Mouse (Mus musculus) myocyte (in vitro differentiated cells): ENCODE measurements around the gene Scrn3. TPM values are rescaled to one million over a fixed set of nuclear protein-coding genes. Genes with fewer than 3 reads are reported as not detected.

Experiments
- H3K27me3 ChIP-seq: one replicate; pipeline ENCODE4 v1.6.1; 2011; ENCODE audit not compliant: control insufficient read depth, insufficient read depth, insufficient read length
- H3K36me3 ChIP-seq: one replicate; pipeline ENCODE4 v1.6.1; 2011; ENCODE audit not compliant: control insufficient read depth, insufficient read depth
- H3K4me2 ChIP-seq: one replicate; pipeline ENCODE4 v1.6.1; 2011; ENCODE audit warnings: low read depth, control low read depth
- H3K4me3 ChIP-seq: one replicate; pipeline ENCODE4 v1.5.1; 2011; ENCODE audit warnings: mild to moderate bottlenecking, control low read depth, moderate library complexity
- H3K79me2 ChIP-seq: one replicate; pipeline ENCODE4 v1.6.1; 2011; ENCODE audit not compliant: control insufficient read depth, insufficient read depth
- H3ac ChIP-seq: one replicate; pipeline ENCODE4 v1.6.1; 2011; ENCODE audit not compliant: control insufficient read depth, insufficient read length
- CEBPB ChIP-seq: IDR thresholded peaks from 2 replicates; pipeline ENCODE4 v1.6.1; 2011; ENCODE audit warnings: mild to moderate bottlenecking, moderate library complexity; ENCODE audit not compliant: poor library complexity, insufficient read depth, severe bottlenecking
- E2F4 ChIP-seq: IDR thresholded peaks from one replicate; pipeline ENCODE4 v1.6.1; 2011; ENCODE audit warnings: mild to moderate bottlenecking, control low read depth, moderate library complexity; ENCODE audit not compliant: insufficient read depth
- MAX ChIP-seq: IDR thresholded peaks from one replicate; pipeline ENCODE4 v1.6.1; 2011; ENCODE audit warnings: low read depth, mild to moderate bottlenecking, control low read depth
- MYOD1 ChIP-seq, 3 experiments: IDR thresholded peaks; one replicate each; pipeline ENCODE4 v1.6.1; 2011; ENCODE audit warnings: control low read depth in 2 of 3, low read depth in 2 of 3, mild to moderate bottlenecking in 2 of 3, moderate library complexity in 1 of 3; ENCODE audit not compliant: insufficient read length in 2 of 3, control insufficient read depth in 1 of 3
- MYOG ChIP-seq, 3 experiments: IDR thresholded peaks; one replicate each; pipeline ENCODE4 v1.6.1; 2011; ENCODE audit warnings: control low read depth in 2 of 3, low read depth in 2 of 3, mild to moderate bottlenecking in 2 of 3; ENCODE audit not compliant: insufficient read length in 2 of 3, control insufficient read depth in 1 of 3, insufficient read depth in 1 of 3
- POLR2A ChIP-seq: IDR thresholded peaks from one replicate; pipeline ENCODE4 v1.6.1; 2011; ENCODE audit warnings: low read depth, mild to moderate bottlenecking, control low read depth, moderate library complexity; ENCODE audit not compliant: insufficient read length
- POLR2AphosphoS2 ChIP-seq: IDR thresholded peaks from one replicate; pipeline ENCODE4 v1.6.1; 2011; ENCODE audit warnings: low read depth, control low read depth; ENCODE audit not compliant: insufficient read length
- REST ChIP-seq: IDR thresholded peaks from one replicate; pipeline ENCODE4 v1.6.1; 2011; ENCODE audit warnings: mild to moderate bottlenecking, control low read depth, moderate library complexity; ENCODE audit not compliant: insufficient read depth, insufficient read length
- SRF ChIP-seq: IDR thresholded peaks from one replicate; pipeline ENCODE4 v1.6.1; 2011; ENCODE audit warnings: low read depth; ENCODE audit not compliant: control insufficient read depth, insufficient read length
- TCF12 ChIP-seq: IDR thresholded peaks from one replicate; pipeline ENCODE4 v1.6.1; 2011; ENCODE audit warnings: mild to moderate bottlenecking, control low read depth; ENCODE audit not compliant: poor library complexity, insufficient read depth, severe bottlenecking
- TCF3 ChIP-seq: IDR thresholded peaks from one replicate; pipeline ENCODE4 v1.6.1; 2011; ENCODE audit warnings: low read depth, control low read depth; ENCODE audit not compliant: insufficient read length
- USF1 ChIP-seq: IDR thresholded peaks from one replicate; pipeline ENCODE4 v1.6.1; 2011; ENCODE audit warnings: low read depth, mild to moderate bottlenecking, control low read depth, moderate library complexity
- polyA plus RNA-seq: library from polyadenylated mRNA; unstranded; fragments of >200 nt; fragmentation: generic; extraction: Trizol; gene quantifications from one replicate; pipeline ENCODE4 v1.2.1, GENCODE M21; 2012; ENCODE audit warnings: missing spikeins

The Scrn3 gene
- polyA plus RNA-seq, 1 experiment, result 10.7 TPM

DNA sequence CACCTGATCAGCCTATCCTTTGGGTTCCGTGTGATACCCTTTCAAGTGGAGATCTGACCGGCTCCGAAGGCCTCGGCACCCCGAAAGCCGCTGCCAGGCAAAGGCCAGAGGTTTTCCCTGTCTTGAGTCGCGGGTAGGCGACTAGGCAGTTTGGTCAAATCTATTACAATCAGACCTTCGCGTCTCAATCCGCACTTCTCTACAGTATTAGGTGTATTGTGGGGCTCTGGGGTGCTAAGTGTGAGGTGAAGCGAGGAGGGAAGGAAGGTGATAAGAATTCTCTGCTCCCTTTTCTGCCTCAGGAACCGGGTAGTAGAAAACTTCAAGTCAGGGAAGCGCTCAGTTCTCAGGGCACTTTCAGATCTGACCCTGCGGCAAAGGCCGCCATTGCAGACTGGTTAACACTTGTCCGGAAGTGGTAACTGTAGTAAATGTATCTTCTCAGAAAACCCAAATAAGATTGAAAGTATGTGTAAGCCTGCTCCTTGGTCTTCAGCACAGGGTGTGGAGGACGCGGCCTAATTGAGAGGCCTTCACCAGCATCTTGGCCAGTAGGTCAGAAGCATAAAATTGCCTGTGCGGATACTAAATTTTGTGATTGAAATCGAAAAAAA is 31.2 kb upstream of the Scrn3 start:
- Histone ChIP-seq H3K4me2 (no peak overlapping the region), H3K27me3 (peaks cover 8% of the 10 kb centered on the region), H3K4me3 (no peak overlapping the region), H3ac (no peak overlapping the region), H3K36me3 (no peaks in the 10 kb centered on the region), H3K79me2 (no peaks in the 10 kb centered on the region)
- TF ChIP-seq MYOG (IDR thresholded peaks at IDR 0.05; ENCODE audit: control insufficient read depth in 1 of 3, insufficient read depth in 1 of 3, insufficient read length in 2 of 3, low read depth in 2 of 3), result no peak

- Histone ChIP-seq H3K4me2 (no peak overlapping the region), H3K79me2 (no peaks in the 10 kb centered on the region), H3K27me3 (peaks cover 8% of the 10 kb centered on the region), H3ac (no peak overlapping the region), H3K36me3 (peaks cover 3% of the 10 kb centered on the region), H3K4me3 (no peak overlapping the region)
- TF ChIP-seq TCF3, result no peak
- TF ChIP-seq MYOG (IDR thresholded peaks at IDR 0.05; ENCODE audit: control insufficient read depth in 1 of 3, insufficient read depth in 1 of 3, insufficient read length in 2 of 3, low read depth in 2 of 3), result no peak
- TF ChIP-seq SRF, result no peak
- no peak for TF ChIP-seq MYOD1 (IDR thresholded peaks at IDR 0.05; ENCODE audit: control insufficient read depth in 1 of 3, insufficient read length in 2 of 3, low read depth in 2 of 3)
- TF ChIP-seq E2F4, result no peak
- no peak for TF ChIP-seq REST
- no peak for TF ChIP-seq POLR2A
- no peak for TF ChIP-seq MAX
- TF ChIP-seq USF1, result no peak
- TF ChIP-seq CEBPB, result no peak
- no peak for TF ChIP-seq TCF12
- no peak for TF ChIP-seq POLR2AphosphoS2
These were observed 30.7 kb upstream of the Scrn3 start for GRCm38 (mm10) chr2:73281707-73282106.

GRCm38 (mm10) chr2:73285630-73286029 is 26.8 kb upstream of the Scrn3 start:
- TF ChIP-seq REST, result no peak
- TF ChIP-seq MYOD1 (IDR thresholded peaks at IDR 0.05; ENCODE audit: control insufficient read depth in 1 of 3, insufficient read length in 2 of 3, low read depth in 2 of 3), result no peak
- TF ChIP-seq MAX, result no peak
- TF ChIP-seq E2F4, result no peak
- no peak for TF ChIP-seq SRF
- TF ChIP-seq CEBPB, result no peak
- TF ChIP-seq POLR2A, result no peak
- TF ChIP-seq USF1, result no peak
- TF ChIP-seq MYOG (IDR thresholded peaks at IDR 0.05; ENCODE audit: control insufficient read depth in 1 of 3, insufficient read depth in 1 of 3, insufficient read length in 2 of 3, low read depth in 2 of 3), result no peak
- TF ChIP-seq TCF12, result no peak
- no peak for TF ChIP-seq POLR2AphosphoS2
- no peak for TF ChIP-seq TCF3
- Histone ChIP-seq H3K36me3 (peaks cover 6% of the 10 kb centered on the region), H3K4me3 (no peak overlapping the region), H3K27me3 (no peaks in the 10 kb centered on the region), H3ac (no peak overlapping the region), H3K79me2 (no peaks in the 10 kb centered on the region), H3K4me2 (no peak overlapping the region)

DNA sequence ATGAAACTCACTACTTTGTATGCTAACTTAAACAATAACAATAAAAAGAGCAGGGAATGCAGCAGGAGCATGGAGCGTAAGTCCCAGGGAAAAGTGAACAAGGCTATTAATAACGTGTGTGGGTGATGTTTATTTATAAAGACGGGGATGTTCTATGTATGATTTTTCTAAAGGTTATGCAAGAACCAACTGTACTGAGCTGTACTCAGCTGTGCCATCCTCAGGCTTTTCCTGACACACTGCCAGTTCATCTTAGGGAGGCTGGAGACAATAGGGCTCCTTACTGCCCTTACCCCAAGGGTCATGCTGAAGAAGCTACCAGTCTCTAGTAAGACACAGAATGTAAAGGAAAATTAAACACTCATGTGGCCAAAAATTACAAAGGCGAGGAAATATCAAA is 21.3 kb upstream of the Scrn3 start:
- no peaks in the 10 kb centered on the region for H3K27me3 ChIP-seq
- TF ChIP-seq MYOG (IDR thresholded peaks at IDR 0.05; ENCODE audit: control insufficient read depth in 1 of 3, insufficient read depth in 1 of 3, insufficient read length in 2 of 3, low read depth in 2 of 3) (peak in 1 of 3 experiments; percentile 28), USF1 (no peak)
- no peak overlapping the region for H3ac ChIP-seq
- peaks cover 6% of the 10 kb centered on the region for H3K36me3 ChIP-seq
- H3K4me3 ChIP-seq, result no peak overlapping the region
- no peak overlapping the region for H3K4me2 ChIP-seq
- no peaks in the 10 kb centered on the region for H3K79me2 ChIP-seq

GRCm38 (mm10) chr2:73295023-73295422 is 17.4 kb upstream of the Scrn3 start:
- Histone ChIP-seq H3K4me3 (no peak overlapping the region), H3K79me2 (no peaks in the 10 kb centered on the region), H3K36me3 (peaks cover 4% of the 10 kb centered on the region), H3K27me3 (no peaks in the 10 kb centered on the region), H3K4me2 (no peak overlapping the region), H3ac (no peak overlapping the region)
- TF ChIP-seq TCF12 (no peak), MYOG (IDR thresholded peaks at IDR 0.05; ENCODE audit: control insufficient read depth in 1 of 3, insufficient read depth in 1 of 3, insufficient read length in 2 of 3, low read depth in 2 of 3) (no peak), REST (no peak), SRF (no peak), MYOD1 (IDR thresholded peaks at IDR 0.05; ENCODE audit: control insufficient read depth in 1 of 3, insufficient read length in 2 of 3, low read depth in 2 of 3) (no peak)
